Mouse (Mus musculus) erythroid progenitor cell, adult 5-6 weeks (primary cell): ENCODE data around the gene BC030867. TPM values are rescaled to one million over a fixed set of nuclear protein-coding genes. Genes with fewer than 3 reads are reported as not detected.

ENCODE experiments used
- ATAC-seq: replicated peaks from 2 replicates; pipeline ENCODE4 v1.8.0; 2016; ENCODE audit warnings: moderate number of reproducible peaks, mild to moderate bottlenecking, moderate TSS enrichment, inconsistent platforms; ENCODE audit not compliant: poor library complexity, low FRiP score, severe bottlenecking
- total RNA-seq, 2 experiments: library from RNA; stranded (forward) in 1 of 2; stranded (reverse) in 1 of 2; fragments of 150-400 nt in 1 of 2; fragments of 186-747, 209-891 nt in 1 of 2; gene quantifications; 2 replicates each; pipeline versions ENCODE4 v1.2.3 to v1.2.4; 2015 to 2017; ENCODE audit warnings: low replicate concordance in 2 of 2

The BC030867 gene
- total RNA-seq, 2 experiments from 2014 or later: 14.4 to 30.2 TPM

GRCm38 (mm10) chr11:102309821-102310617, 61.3 kb downstream of the BC030867 start:
- no peak for ATAC-seq

GRCm38 (mm10) chr11:102310768-102311695, 62.4 kb downstream of the BC030867 start:
- ATAC-seq: no peak

GRCm38 (mm10) chr11:102311966-102312365, 63.3 kb downstream of the BC030867 start:
- no peak for ATAC-seq

- no peak for ATAC-seq
These were observed 63.9 kb downstream of the BC030867 start for GRCm38 (mm10) chr11:102312586-102312985.

- ATAC-seq: no peak
These were observed 65.6 kb downstream of the BC030867 start for GRCm38 (mm10) chr11:102314321-102314720.

Other genes starting within 250 kb of the BC030867 start
- gene Mpp3, start 220.4 kb upstream of the BC030867 start, total RNA-seq (2015; ENCODE audit: low replicate concordance): not detected in 2 replicates
- not detected in 2 replicates for gene Mpp3, start 220.4 kb upstream of the BC030867 start, total RNA-seq (2017; ENCODE audit: low replicate concordance)
- gene Cd300lg, start 207.4 kb upstream of the BC030867 start, total RNA-seq (2015; ENCODE audit: low replicate concordance): 0.42 and 3.6 TPM in 2 replicates
- gene Cd300lg, start 207.4 kb upstream of the BC030867 start, total RNA-seq (2017; ENCODE audit: low replicate concordance): 0.23 and 0.64 TPM in 2 replicates
- 37.5 and 39.0 TPM in 2 replicates for gene Mpp2, start 160.4 kb upstream of the BC030867 start, total RNA-seq (2015; ENCODE audit: low replicate concordance)
- 32.9 and 39.0 TPM in 2 replicates for gene Mpp2, start 160.4 kb upstream of the BC030867 start, total RNA-seq (2017; ENCODE audit: low replicate concordance)
- gene Ppy, start 147.6 kb upstream of the BC030867 start, total RNA-seq (2015; ENCODE audit: low replicate concordance): not detected in 2 replicates
- not detected in 2 replicates for gene Ppy, start 147.6 kb upstream of the BC030867 start, total RNA-seq (2017; ENCODE audit: low replicate concordance)
- gene Pyy, start 141.1 kb upstream of the BC030867 start, total RNA-seq (2015; ENCODE audit: low replicate concordance): not detected in 2 replicates
- not detected in 2 replicates for gene Pyy, start 141.1 kb upstream of the BC030867 start, total RNA-seq (2017; ENCODE audit: low replicate concordance)
- 3.8 TPM in 1 of 2 replicates, not detected in the other for gene Nags, start 103.4 kb upstream of the BC030867 start, total RNA-seq (2015; ENCODE audit: low replicate concordance)
- not detected in 2 replicates for gene Nags, start 103.4 kb upstream of the BC030867 start, total RNA-seq (2017; ENCODE audit: low replicate concordance)
- gene Tmem101, start 92.5 kb upstream of the BC030867 start, total RNA-seq (2015; ENCODE audit: low replicate concordance): 1.1 and 1.3 TPM in 2 replicates
- 2.9 and 5.1 TPM in 2 replicates for gene Tmem101, start 92.5 kb upstream of the BC030867 start, total RNA-seq (2017; ENCODE audit: low replicate concordance)
- gene Lsm12, start 63.6 kb upstream of the BC030867 start, total RNA-seq (2015; ENCODE audit: low replicate concordance): 60.8 and 82.5 TPM in 2 replicates
- gene Lsm12, start 63.6 kb upstream of the BC030867 start, total RNA-seq (2017; ENCODE audit: low replicate concordance): 28.0 and 39.7 TPM in 2 replicates
- gene G6pc3, start 59.3 kb upstream of the BC030867 start, total RNA-seq (2015; ENCODE audit: low replicate concordance): 4.0 and 14.3 TPM in 2 replicates
- 4.4 and 8.6 TPM in 2 replicates for gene G6pc3, start 59.3 kb upstream of the BC030867 start, total RNA-seq (2017; ENCODE audit: low replicate concordance)
- gene Hdac5, start 18.7 kb upstream of the BC030867 start, total RNA-seq (2015; ENCODE audit: low replicate concordance): 11.9 and 36.9 TPM in 2 replicates
- 6.4 and 9.9 TPM in 2 replicates for gene Hdac5, start 18.7 kb upstream of the BC030867 start, total RNA-seq (2017; ENCODE audit: low replicate concordance)
- gene Asb16, start 19.9 kb downstream of the BC030867 start, total RNA-seq (2015; ENCODE audit: low replicate concordance): not detected in 2 replicates
- not detected in 2 replicates for gene Asb16, start 19.9 kb downstream of the BC030867 start, total RNA-seq (2017; ENCODE audit: low replicate concordance)
- 46.1 and 52.6 TPM in 2 replicates for gene Tmub2, start 36.0 kb downstream of the BC030867 start, total RNA-seq (2015; ENCODE audit: low replicate concordance)
- gene Tmub2, start 36.0 kb downstream of the BC030867 start, total RNA-seq (2017; ENCODE audit: low replicate concordance): 36.9 and 43.5 TPM in 2 replicates
- gene Atxn7l3, start 47.7 kb downstream of the BC030867 start, total RNA-seq (2015; ENCODE audit: low replicate concordance): 14.3 and 22.0 TPM in 2 replicates
- gene Atxn7l3, start 47.7 kb downstream of the BC030867 start, total RNA-seq (2017; ENCODE audit: low replicate concordance): 9.8 and 16.8 TPM in 2 replicates
- 77.5 and 82.2 TPM in 2 replicates for gene Ubtf, start 70.9 kb downstream of the BC030867 start, total RNA-seq (2015; ENCODE audit: low replicate concordance)
- gene Ubtf, start 70.9 kb downstream of the BC030867 start, total RNA-seq (2017; ENCODE audit: low replicate concordance): 281 and 468 TPM in 2 replicates
- gene Slc4a1, start 117.3 kb downstream of the BC030867 start, total RNA-seq (2015; ENCODE audit: low replicate concordance): 5,198 and 5,361 TPM in 2 replicates
- 5,184 and 5,388 TPM in 2 replicates for gene Slc4a1, start 117.3 kb downstream of the BC030867 start, total RNA-seq (2017; ENCODE audit: low replicate concordance)
- not detected in 2 replicates for gene Rundc3a, start 144.5 kb downstream of the BC030867 start, total RNA-seq (2015; ENCODE audit: low replicate concordance)
- not detected in 2 replicates for gene Rundc3a, start 144.5 kb downstream of the BC030867 start, total RNA-seq (2017; ENCODE audit: low replicate concordance)
- 211 and 271 TPM in 2 replicates for gene Slc25a39, start 159.1 kb downstream of the BC030867 start, total RNA-seq (2015; ENCODE audit: low replicate concordance)
- 78.9 and 80.8 TPM in 2 replicates for gene Slc25a39, start 159.1 kb downstream of the BC030867 start, total RNA-seq (2017; ENCODE audit: low replicate concordance)
- gene Grn, start 181.4 kb downstream of the BC030867 start, total RNA-seq (2015; ENCODE audit: low replicate concordance): 90.1 and 125 TPM in 2 replicates
- 38.5 and 49.9 TPM in 2 replicates for gene Grn, start 181.4 kb downstream of the BC030867 start, total RNA-seq (2017; ENCODE audit: low replicate concordance)
- gene Fam171a2, start 198.8 kb downstream of the BC030867 start, total RNA-seq (2015; ENCODE audit: low replicate concordance): not detected in 2 replicates
- gene Fam171a2, start 198.8 kb downstream of the BC030867 start, total RNA-seq (2017; ENCODE audit: low replicate concordance): not detected in 2 replicates
- gene Itga2b, start 221.2 kb downstream of the BC030867 start, total RNA-seq (2015; ENCODE audit: low replicate concordance): 4.2 and 15.9 TPM in 2 replicates
- gene Itga2b, start 221.2 kb downstream of the BC030867 start, total RNA-seq (2017; ENCODE audit: low replicate concordance): 20.4 and 34.3 TPM in 2 replicates